Mouse (Mus musculus) layer of hippocampus, postnatal 36 days (tissue): ENCODE results near the gene Cdkn3. TPM values are rescaled to one million over a fixed set of nuclear protein-coding genes. Genes with fewer than 3 reads are reported as not detected.
"Not testable (repeated sequence)": the region's sequence is repeated elsewhere in the genome, so short reads cannot be mapped to it uniquely, and the experiment has no call there.

Experiments used
- DNase-seq, 2 experiments: peaks; one replicate each; pipeline ENCODE4 v3.0.0; 2022
- total RNA-seq, 2 experiments: library from RNA; stranded (reverse); gene quantifications; 2 replicates each; pipeline ENCODE4 v1.2.3; 2021

The Cdkn3 gene
- total RNA-seq, 2 experiments from 2014 or later: not detected

- no peak for DNase-seq
Observed at GRCm38 (mm10) chr14:46783327-46783926, 23.1 kb downstream of the Cdkn3 start.

- no peak for DNase-seq
Observed at GRCm38 (mm10) chr14:46785247-46785646, 24.9 kb downstream of the Cdkn3 start.

- DNase-seq: peak in 1 of 2 experiments; percentile 8
Observed at GRCm38 (mm10) chr14:46787454-46787786, 27.1 kb downstream of the Cdkn3 start.

- DNase-seq: peak; percentile 87 to 90
Observed at GRCm38 (mm10) chr14:46787787-46788504, 27.6 kb downstream of the Cdkn3 start, which contains the start of gene Cnih1. Gene Cnih1 (minus strand): TSS chr14:46788411.

GRCm38 (mm10) chr14:46788505-46788901, 28.2 kb downstream of the Cdkn3 start:
- no peak for DNase-seq

GRCm38 (mm10) chr14:46790303-46790702, 30.0 kb downstream of the Cdkn3 start:
- no peak for DNase-seq

GRCm38 (mm10) chr14:46790723-46791122, 30.4 kb downstream of the Cdkn3 start:
- no peak for DNase-seq

GRCm38 (mm10) chr14:46794157-46794556, 33.8 kb downstream of the Cdkn3 start:
- no peak for DNase-seq

- no peak for DNase-seq
Observed at GRCm38 (mm10) chr14:46800684-46801345, 40.5 kb downstream of the Cdkn3 start.

- no peak for DNase-seq
Observed at GRCm38 (mm10) chr14:46803259-46803658, 42.9 kb downstream of the Cdkn3 start.

GRCm38 (mm10) chr14:46803791-46804190, 43.5 kb downstream of the Cdkn3 start:
- no peak for DNase-seq

GRCm38 (mm10) chr14:46806186-46806585, 45.8 kb downstream of the Cdkn3 start:
- DNase-seq: no peak

GRCm38 (mm10) chr14:46807927-46808326, 47.6 kb downstream of the Cdkn3 start:
- DNase-seq: no peak

GRCm38 (mm10) chr14:46815640-46816039, 55.3 kb downstream of the Cdkn3 start:
- no peak for DNase-seq

GRCm38 (mm10) chr14:46816916-46817622, 56.7 kb downstream of the Cdkn3 start:
- no peak for DNase-seq

GRCm38 (mm10) chr14:46818743-46819142, 58.4 kb downstream of the Cdkn3 start:
- no peak for DNase-seq

GRCm38 (mm10) chr14:46819961-46820360, 59.6 kb downstream of the Cdkn3 start:
- DNase-seq: not testable (repeated sequence)

Other genes starting within 250 kb of the Cdkn3 start
- 10 to 100 TPM; 72.0 to 84.8 TPM for gene Cnih1, start 27.9 kb downstream of the Cdkn3 start, total RNA-seq
- gene Gmfb, start 61.7 kb downstream of the Cdkn3 start, total RNA-seq: 100 to 1,000 TPM; 164 to 181 TPM
- gene Cgrrf1, start 71.6 kb downstream of the Cdkn3 start, total RNA-seq: 10 to 100 TPM; 24.1 to 24.3 TPM
- 10 to 100 TPM; 11.3 to 13.0 TPM for gene Samd4, start 122.3 kb downstream of the Cdkn3 start, total RNA-seq